Mouse (Mus musculus) kidney, adult 2 months (tissue): ENCODE data around the gene Caln1. TPM values are rescaled to one million over a fixed set of nuclear protein-coding genes. Genes with fewer than 3 reads are reported as not detected.

Experiments used
- DNase-seq: peaks from one replicate; pipeline ENCODE4 v3.0.0; 2021
- H3K27ac ChIP-seq: fragments of 200-500 bp; 2 replicates; pipeline ENCODE4 v1.5.1; 2012; ENCODE audit warnings: low read depth, low read length, control low read depth, inconsistent platforms; ENCODE audit not compliant: insufficient read depth
- H3K27me3 ChIP-seq: fragments of 200-500 bp; replicated peaks from 2 replicates; pipeline ENCODE4 v1.6.1; 2012; ENCODE audit warnings: mild to moderate bottlenecking, moderate library complexity, low read length, inconsistent platforms; ENCODE audit not compliant: control insufficient read depth, insufficient read depth
- H3K36me3 ChIP-seq: fragments of 200-500 bp; 2 replicates; pipeline ENCODE4 v1.6.1; 2012; ENCODE audit warnings: mild to moderate bottlenecking, moderate library complexity, low read length, inconsistent platforms; ENCODE audit not compliant: control insufficient read depth, insufficient read depth
- H3K4me1 ChIP-seq: fragments of 200-500 bp; 2 replicates; pipeline ENCODE4 v1.6.1; 2011; ENCODE audit warnings: low read length; ENCODE audit not compliant: control insufficient read depth, insufficient read depth
- H3K4me3 ChIP-seq: fragments of 200-500 bp; 2 replicates; pipeline ENCODE4 v1.5.1; 2011; ENCODE audit warnings: mild to moderate bottlenecking, low read depth, low read length, control low read depth; ENCODE audit not compliant: insufficient read depth
- CTCF ChIP-seq: fragments of 200-500 bp; conservative IDR thresholded peaks from 2 replicates; pipeline ENCODE4 v1.5.1; 2011; ENCODE audit warnings: low read depth, mild to moderate bottlenecking, control low read depth, low read length, moderate library complexity, mixed read lengths; ENCODE audit not compliant: insufficient read depth, insufficient read length
- POLR2A ChIP-seq: fragments of 200-500 bp; IDR thresholded peaks from one replicate; pipeline ENCODE4 v1.6.1; 2011; ENCODE audit warnings: low read depth, low read length, control low read depth
- WGBS: fragments of 180-500 bp; shearing (Covaris S2); methylation state at CpG from one replicate; pipeline ENCODE4 v1.1.7; 2018; 5-methylcytosine and 5-hydroxymethylcytosine counted together
- polyA plus RNA-seq: library from polyadenylated mRNA; depleted of rRNA; stranded (reverse); fragments of >200 nt; gene quantifications from 2 replicates; pipeline ENCODE4 v1.2.3, GENCODE M21; 2012

Gene Caln1
- polyA plus RNA-seq, 1 experiment = 0.02 TPM

GRCm38 (mm10) chr5:130813089-130813488 is 443.8 kb downstream of the Caln1 start:
- 89% methylated on average over 9 of the region's 9 CpGs for WGBS
- TF ChIP-seq CTCF (0 out of 2 replicates have a peak, but pooled peaks have one; percentile 7), POLR2A (no peak)
- no peak for DNase-seq
- H3K27ac ChIP-seq = no peak overlapping the region
- no peaks in the 10 kb centered on the region for H3K36me3 ChIP-seq
- H3K4me1 ChIP-seq = no peaks in the 10 kb centered on the region
- no peaks in the 10 kb centered on the region for H3K27me3 ChIP-seq
- H3K4me3 ChIP-seq = no peak overlapping the region

GRCm38 (mm10) chr5:130815352-130815751 is 446.1 kb downstream of the Caln1 start:
- DNase-seq = no peak
- Histone ChIP-seq H3K36me3 (no peaks in the 10 kb centered on the region), H3K27ac (no peak overlapping the region), H3K4me3 (no peak overlapping the region), H3K27me3 (no peaks in the 10 kb centered on the region; the same call in 1 of the 2 replicates), H3K4me1 (no peaks in the 10 kb centered on the region)
- no peak for TF ChIP-seq CTCF
- no peak for TF ChIP-seq POLR2A
- 84% methylated on average over 5 of the region's 5 CpGs for WGBS

DNA sequence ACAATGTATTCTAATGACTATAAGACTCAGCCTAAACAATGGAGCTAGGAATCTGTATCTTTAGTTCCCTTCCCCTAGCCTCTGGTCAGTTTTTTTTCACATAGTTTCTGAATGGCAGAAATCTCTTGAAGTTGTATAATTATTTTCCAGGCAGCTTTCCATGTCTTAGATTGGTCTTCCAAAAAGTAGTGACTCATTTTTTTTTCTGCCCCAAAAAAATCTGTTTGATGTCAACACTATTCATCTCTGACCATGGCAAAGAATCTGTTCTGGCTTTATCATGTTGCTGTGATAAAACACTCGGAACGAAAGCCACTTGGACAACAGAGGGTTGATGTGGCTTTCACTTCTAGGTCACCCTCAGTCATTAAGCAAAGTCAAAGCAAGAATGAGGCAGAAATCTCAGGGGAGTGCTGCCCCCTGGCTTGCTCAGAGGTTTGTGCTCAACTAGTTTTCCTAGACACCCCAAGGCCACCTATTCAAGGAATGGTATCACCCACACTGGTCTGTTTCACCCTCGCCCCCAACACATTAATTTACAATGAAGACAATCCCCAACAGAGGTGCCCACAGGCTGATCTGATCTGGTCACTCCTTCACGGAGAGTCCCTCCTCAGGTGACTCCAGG is 450.9 kb downstream of the Caln1 start:
- 74% methylated on average over 4 of the region's 4 CpGs for WGBS
- DNase-seq = no peak
- Histone ChIP-seq H3K27ac (no peak overlapping the region), H3K4me1 (no peaks in the 10 kb centered on the region), H3K4me3 (no peak overlapping the region), H3K27me3 (no peaks in the 10 kb centered on the region; the same call in 1 of the 2 replicates), H3K36me3 (no peaks in the 10 kb centered on the region)
- TF ChIP-seq POLR2A = no peak
- TF ChIP-seq CTCF = no peak

DNA sequence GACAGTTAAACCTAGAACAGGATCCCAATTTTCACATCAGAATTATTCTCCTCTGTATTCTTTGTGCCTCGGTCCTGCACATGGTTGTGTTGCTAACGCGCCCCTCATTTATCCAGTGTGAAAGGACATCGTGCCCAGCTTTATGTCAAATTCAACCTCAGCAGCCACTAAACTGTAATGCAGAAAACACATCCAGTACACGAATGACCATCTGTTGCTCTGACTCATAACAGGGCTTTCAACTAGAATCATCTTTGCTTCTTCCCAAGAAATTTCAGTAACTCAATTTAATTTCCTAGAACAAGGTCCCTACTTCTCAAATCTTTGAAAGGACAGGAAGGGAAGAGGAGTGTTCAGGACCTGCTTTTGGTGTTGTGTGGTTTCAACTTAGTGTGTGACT is 451.4 kb downstream of the Caln1 start:
- DNase-seq = no peak
- H3K4me3 ChIP-seq = no peak overlapping the region
- H3K27me3 ChIP-seq = no peaks in the 10 kb centered on the region; the same call in 1 of the 2 replicates
- no peaks in the 10 kb centered on the region for H3K36me3 ChIP-seq
- TF ChIP-seq CTCF = no peak
- no peak for TF ChIP-seq POLR2A
- no peak overlapping the region for H3K27ac ChIP-seq
- H3K4me1 ChIP-seq = no peaks in the 10 kb centered on the region
- 89% methylated on average over 5 of the region's 5 CpGs for WGBS

DNA sequence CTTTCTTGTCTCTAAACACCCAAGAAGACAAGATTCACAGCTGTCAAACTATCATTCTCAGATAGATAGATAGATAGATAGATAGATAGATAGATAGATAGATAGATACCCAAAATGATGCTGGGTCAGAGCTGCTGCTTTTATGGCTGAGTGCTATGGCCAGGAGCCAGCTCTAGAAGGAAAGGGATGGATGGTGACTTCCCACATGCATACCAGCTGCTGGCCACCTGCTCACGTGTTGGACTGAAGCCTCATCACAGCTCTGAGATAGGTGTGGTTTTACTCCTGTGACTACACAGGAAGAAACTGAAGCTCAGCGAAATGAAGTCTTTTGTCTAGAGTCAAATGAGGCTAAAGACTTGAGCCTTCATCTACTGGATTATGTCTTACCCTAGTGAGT is 456.5 kb downstream of the Caln1 start:
- Histone ChIP-seq H3K36me3 (no peaks in the 10 kb centered on the region), H3K4me3 (no peak overlapping the region), H3K27me3 (no peaks in the 10 kb centered on the region), H3K27ac (no peak overlapping the region), H3K4me1 (no peaks in the 10 kb centered on the region)
- TF ChIP-seq CTCF (no peak), POLR2A (no peak)
- no peak for DNase-seq
- WGBS = 73% methylated on average over 2 of the region's 2 CpGs

DNA sequence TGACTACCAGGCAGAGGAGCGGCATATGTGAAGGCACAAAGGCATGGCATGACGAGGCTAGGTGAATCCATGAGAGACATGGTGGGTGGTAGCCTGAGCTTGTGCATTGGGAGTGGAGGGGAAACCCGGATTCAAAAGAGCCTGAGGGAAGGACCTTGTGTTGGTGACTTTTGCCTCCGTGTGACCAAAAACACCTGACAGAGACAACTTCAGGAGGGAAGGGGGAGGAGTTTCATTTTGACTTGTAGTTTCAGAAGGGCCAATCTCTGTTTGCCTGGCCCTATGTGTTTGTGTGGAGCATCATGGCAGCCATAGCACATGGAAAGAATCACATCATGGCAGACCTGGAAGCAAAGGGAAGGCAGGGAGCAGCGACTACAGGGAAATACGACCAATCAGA is 479.3 kb downstream of the Caln1 start:
- no peak overlapping the region for H3K4me3 ChIP-seq
- 83% methylated on average over 6 of the region's 6 CpGs for WGBS
- no peak for DNase-seq
- TF ChIP-seq CTCF = no peak
- no peak for TF ChIP-seq POLR2A
- no peak overlapping the region for H3K27ac ChIP-seq
- no peaks in the 10 kb centered on the region for H3K36me3 ChIP-seq
- no peaks in the 10 kb centered on the region for H3K4me1 ChIP-seq
- H3K27me3 ChIP-seq = no peaks in the 10 kb centered on the region

GRCm38 (mm10) chr5:130849610-130850009 is 480.4 kb downstream of the Caln1 start:
- 76% methylated on average over 4 of the region's 4 CpGs for WGBS
- TF ChIP-seq CTCF (no peak), POLR2A (no peak)
- no peak for DNase-seq
- Histone ChIP-seq H3K4me1 (no peaks in the 10 kb centered on the region), H3K36me3 (no peaks in the 10 kb centered on the region), H3K27me3 (no peaks in the 10 kb centered on the region), H3K27ac (no peak overlapping the region), H3K4me3 (no peak overlapping the region)

DNA sequence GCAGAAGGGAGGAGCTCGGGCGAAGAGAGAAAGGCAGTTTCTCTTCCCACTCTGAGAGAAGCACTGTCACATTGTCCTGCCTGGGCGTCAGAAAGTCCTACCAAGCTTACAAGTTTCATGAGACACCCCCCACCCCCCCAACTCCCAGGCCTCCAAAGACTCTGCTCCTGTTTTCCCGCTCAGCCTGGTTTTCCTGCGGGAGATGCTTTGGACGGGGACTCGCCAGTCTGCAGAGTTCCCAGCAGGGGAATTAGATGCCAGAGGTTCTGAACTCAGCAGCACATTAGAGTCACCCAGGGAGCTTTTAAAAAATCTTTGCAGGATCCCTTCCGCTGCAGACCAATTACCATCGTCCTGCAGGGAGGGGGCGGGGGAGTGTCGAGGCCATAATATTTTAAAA is 482.9 kb downstream of the Caln1 start:
- no peaks in the 10 kb centered on the region for H3K36me3 ChIP-seq
- TF ChIP-seq CTCF (no peak), POLR2A (no peak)
- H3K27ac ChIP-seq = no peak overlapping the region
- no peak for DNase-seq
- no peak overlapping the region for H3K4me3 ChIP-seq
- 14% methylated on average over 11 of the region's 11 CpGs for WGBS
- no peaks in the 10 kb centered on the region for H3K4me1 ChIP-seq
- no peaks in the 10 kb centered on the region for H3K27me3 ChIP-seq
